Mouse (Mus musculus): ENCODE results near the gene Rnf220. TPM values are rescaled to one million over a fixed set of nuclear protein-coding genes. Genes with fewer than 3 reads are reported as not detected.
"Not testable (repeated sequence)": the region's sequence is repeated elsewhere in the genome, so short reads cannot be mapped to it uniquely, and the experiment has no call there.

Gene Rnf220
- polyA plus RNA-seq, 1 experiment, result 95.4 TPM

DNA sequence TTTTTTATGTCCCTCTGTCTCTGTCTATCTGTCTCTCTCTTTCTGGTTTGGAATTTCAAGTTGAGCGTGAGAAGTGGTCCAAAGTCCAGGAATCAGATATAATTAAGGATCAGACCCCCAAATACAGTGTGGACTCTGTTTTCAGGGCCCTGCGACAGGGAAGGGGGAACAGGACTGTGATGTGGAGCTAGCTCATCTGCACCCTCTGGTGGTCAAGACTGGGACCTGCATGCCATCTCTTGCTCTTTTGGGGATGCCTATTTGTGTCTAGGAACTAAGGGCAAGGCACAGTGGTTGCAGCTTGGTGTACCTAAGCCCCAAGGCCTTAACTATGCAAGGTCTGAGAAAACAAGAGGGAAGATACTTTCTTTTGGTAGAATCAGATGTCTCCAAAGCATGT is 229.6 kb downstream of the Rnf220 start:
- Histone ChIP-seq H3K27ac (ENCODE audit: insufficient read depth, low read length) (no peak overlapping the region), H3K4me3 (ENCODE audit: extremely low read depth, insufficient read depth, insufficient read length) (no peak overlapping the region), H3K27me3 (ENCODE audit: control insufficient read depth, insufficient read depth, low read length) (no peaks in the 10 kb centered on the region), H3K36me3 (ENCODE audit: control insufficient read depth, insufficient read depth, low read length) (peaks cover 9% of the 10 kb centered on the region), H3K4me1 (ENCODE audit: control insufficient read depth, insufficient read depth, insufficient read length) (no peaks in the 10 kb centered on the region)
- peak; percentile 40 to 69 for DNase-seq (ENCODE audit: low read depth in 1 of 2, low spot score in 2 of 2)
- TF ChIP-seq POLR2A (IDR thresholded peaks at IDR 0.05; ENCODE audit: low read depth, low read length), result no peak
- peak; percentile 84; the same call in 1 of the 2 replicates for TF ChIP-seq CTCF (IDR thresholded peaks at IDR 0.05; ENCODE audit: extremely low read depth, insufficient read depth, insufficient read length, insufficient replicate concordance)
- WGBS, result 12% methylated on average over 2 of the region's 2 CpGs

- no peak for DNase-seq (ENCODE audit: low read depth in 1 of 2, low spot score in 2 of 2)
- Histone ChIP-seq H3K4me1 (ENCODE audit: control insufficient read depth, insufficient read depth, insufficient read length) (no peaks in the 10 kb centered on the region), H3K4me3 (ENCODE audit: extremely low read depth, insufficient read depth, insufficient read length) (no peak overlapping the region), H3K36me3 (ENCODE audit: control insufficient read depth, insufficient read depth, low read length) (no peaks in the 10 kb centered on the region), H3K27me3 (ENCODE audit: control insufficient read depth, insufficient read depth, low read length) (no peaks in the 10 kb centered on the region), H3K27ac (ENCODE audit: insufficient read depth, low read length) (no peak overlapping the region)
- 65% methylated on average over 8 of the region's 8 CpGs for WGBS
- TF ChIP-seq CTCF (IDR thresholded peaks at IDR 0.05; ENCODE audit: extremely low read depth, insufficient read depth, insufficient read length, insufficient replicate concordance) (no peak), POLR2A (IDR thresholded peaks at IDR 0.05; ENCODE audit: low read depth, low read length) (no peak)
These were observed 233.9 kb downstream of the Rnf220 start for GRCm38 (mm10) chr4:117262987-117263386.

DNA sequence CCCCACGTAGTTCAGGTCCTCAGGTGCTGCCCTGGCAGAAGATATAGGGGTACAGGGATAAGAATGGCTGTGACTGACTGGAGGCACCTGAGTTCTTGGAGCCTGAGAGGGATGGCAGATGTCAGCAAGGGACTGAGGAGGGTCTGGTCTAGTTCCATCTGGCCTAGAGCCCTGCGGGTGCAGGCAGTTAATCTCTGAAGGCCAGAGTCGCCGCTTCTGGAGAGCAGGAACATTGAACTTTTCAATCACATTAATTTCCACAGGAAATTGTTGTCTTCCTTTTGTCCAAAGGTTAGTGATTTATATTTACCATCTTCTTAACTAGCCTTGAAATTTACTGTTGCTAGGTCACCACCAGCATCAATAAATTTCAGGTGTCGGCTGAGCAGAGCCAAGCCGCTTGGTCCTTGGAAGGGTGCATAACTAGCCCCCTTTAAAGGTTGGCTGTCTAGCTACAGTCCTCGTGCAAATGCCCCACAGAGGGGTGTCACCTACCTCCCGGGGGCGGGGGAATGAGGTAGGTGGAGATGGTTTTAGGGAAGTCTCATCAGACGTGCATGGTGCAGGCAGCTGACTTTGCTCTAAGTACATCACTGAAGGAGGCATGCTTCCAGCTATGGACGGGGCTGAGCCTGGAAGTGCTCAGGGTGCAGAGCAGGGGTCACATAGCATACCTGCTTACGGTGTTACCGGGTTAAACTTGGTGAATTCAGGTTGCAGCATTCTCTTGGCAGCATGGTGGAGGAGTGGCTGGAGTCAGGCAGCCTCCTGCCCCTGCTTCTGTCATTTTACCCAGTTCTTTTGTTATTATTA is 234.5 kb downstream of the Rnf220 start:
- no peak overlapping the region for H3K4me3 ChIP-seq (ENCODE audit: extremely low read depth, insufficient read depth, insufficient read length)
- no peak for TF ChIP-seq CTCF (IDR thresholded peaks at IDR 0.05; ENCODE audit: extremely low read depth, insufficient read depth, insufficient read length, insufficient replicate concordance)
- no peak for TF ChIP-seq POLR2A (IDR thresholded peaks at IDR 0.05; ENCODE audit: low read depth, low read length)
- no peak overlapping the region for H3K27ac ChIP-seq (ENCODE audit: insufficient read depth, low read length)
- H3K36me3 ChIP-seq (ENCODE audit: control insufficient read depth, insufficient read depth, low read length), result no peaks in the 10 kb centered on the region
- H3K27me3 ChIP-seq (ENCODE audit: control insufficient read depth, insufficient read depth, low read length), result no peaks in the 10 kb centered on the region
- no peaks in the 10 kb centered on the region for H3K4me1 ChIP-seq (ENCODE audit: control insufficient read depth, insufficient read depth, insufficient read length)
- DNase-seq (ENCODE audit: low read depth in 1 of 2, low spot score in 2 of 2), result no peak
- WGBS, result 72% methylated on average over 13 of the region's 13 CpGs

- Histone ChIP-seq H3K4me1 (ENCODE audit: control insufficient read depth, insufficient read depth, insufficient read length) (no peaks in the 10 kb centered on the region), H3K27me3 (ENCODE audit: control insufficient read depth, insufficient read depth, low read length) (no peaks in the 10 kb centered on the region), H3K27ac (ENCODE audit: insufficient read depth, low read length) (no peak overlapping the region), H3K4me3 (ENCODE audit: extremely low read depth, insufficient read depth, insufficient read length) (no peak overlapping the region), H3K36me3 (ENCODE audit: control insufficient read depth, insufficient read depth, low read length) (no peaks in the 10 kb centered on the region)
- 87% methylated on average over 2 of the region's 2 CpGs for WGBS
- TF ChIP-seq POLR2A (IDR thresholded peaks at IDR 0.05; ENCODE audit: low read depth, low read length) (no peak), CTCF (IDR thresholded peaks at IDR 0.05; ENCODE audit: extremely low read depth, insufficient read depth, insufficient read length, insufficient replicate concordance) (no peak)
- no peak for DNase-seq (ENCODE audit: low read depth in 1 of 2, low spot score in 2 of 2)
These were observed 235.6 kb downstream of the Rnf220 start for GRCm38 (mm10) chr4:117261222-117261621.

- not testable (repeated sequence) for H3K27me3 ChIP-seq (ENCODE audit: control insufficient read depth, insufficient read depth, low read length); DNase-seq (ENCODE audit: low read depth in 1 of 2, low spot score in 2 of 2)
These were observed 236.9 kb downstream of the Rnf220 start for GRCm38 (mm10) chr4:117259909-117260308.

DNA sequence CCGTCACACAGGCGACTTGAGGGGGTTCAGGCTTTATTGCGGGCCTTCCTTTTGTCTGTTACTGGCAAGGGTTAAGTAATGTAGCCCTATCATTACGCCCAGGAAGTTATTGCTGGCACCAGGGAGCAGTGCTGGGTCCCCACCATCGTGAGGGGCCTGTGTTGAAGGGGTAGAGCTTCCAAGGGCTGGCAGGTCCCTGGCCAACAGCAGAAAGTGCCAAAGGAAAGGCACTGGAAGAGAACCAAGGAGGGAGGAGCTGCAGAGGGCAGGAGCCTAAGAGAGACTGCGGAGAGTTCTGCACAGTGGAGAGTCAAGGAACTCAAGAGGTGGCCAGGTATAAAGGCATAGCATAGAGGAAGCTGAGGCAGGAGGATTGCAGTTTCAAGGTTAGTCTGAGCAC is 242.2 kb downstream of the Rnf220 start:
- Histone ChIP-seq H3K36me3 (ENCODE audit: control insufficient read depth, insufficient read depth, low read length) (no peaks in the 10 kb centered on the region), H3K4me1 (ENCODE audit: control insufficient read depth, insufficient read depth, insufficient read length) (peaks cover 2% of the 10 kb centered on the region; the same call in 1 of the 2 replicates), H3K27me3 (ENCODE audit: control insufficient read depth, insufficient read depth, low read length) (no peaks in the 10 kb centered on the region), H3K4me3 (ENCODE audit: extremely low read depth, insufficient read depth, insufficient read length) (no peak overlapping the region), H3K27ac (ENCODE audit: insufficient read depth, low read length) (no peak overlapping the region)
- DNase-seq (ENCODE audit: low read depth in 1 of 2, low spot score in 2 of 2), result no peak
- TF ChIP-seq CTCF (IDR thresholded peaks at IDR 0.05; ENCODE audit: extremely low read depth, insufficient read depth, insufficient read length, insufficient replicate concordance) (no peak), POLR2A (IDR thresholded peaks at IDR 0.05; ENCODE audit: low read depth, low read length) (no peak)
- WGBS, result 30% methylated on average over 6 of the region's 6 CpGs

More at GRCm38 (mm10) chr4:117259909-117260308, 236.9 kb downstream of the Rnf220 start:
- not testable (repeated sequence) for H3K36me3 ChIP-seq (ENCODE audit: control insufficient read depth, insufficient read depth, low read length); H3K4me1 ChIP-seq (ENCODE audit: control insufficient read depth, insufficient read depth, insufficient read length); H3K4me3 ChIP-seq (ENCODE audit: extremely low read depth, insufficient read depth, insufficient read length); H3K27ac ChIP-seq (ENCODE audit: insufficient read depth, low read length)
- 86% methylated on average over 6 of the region's 6 CpGs for WGBS

DNA sequence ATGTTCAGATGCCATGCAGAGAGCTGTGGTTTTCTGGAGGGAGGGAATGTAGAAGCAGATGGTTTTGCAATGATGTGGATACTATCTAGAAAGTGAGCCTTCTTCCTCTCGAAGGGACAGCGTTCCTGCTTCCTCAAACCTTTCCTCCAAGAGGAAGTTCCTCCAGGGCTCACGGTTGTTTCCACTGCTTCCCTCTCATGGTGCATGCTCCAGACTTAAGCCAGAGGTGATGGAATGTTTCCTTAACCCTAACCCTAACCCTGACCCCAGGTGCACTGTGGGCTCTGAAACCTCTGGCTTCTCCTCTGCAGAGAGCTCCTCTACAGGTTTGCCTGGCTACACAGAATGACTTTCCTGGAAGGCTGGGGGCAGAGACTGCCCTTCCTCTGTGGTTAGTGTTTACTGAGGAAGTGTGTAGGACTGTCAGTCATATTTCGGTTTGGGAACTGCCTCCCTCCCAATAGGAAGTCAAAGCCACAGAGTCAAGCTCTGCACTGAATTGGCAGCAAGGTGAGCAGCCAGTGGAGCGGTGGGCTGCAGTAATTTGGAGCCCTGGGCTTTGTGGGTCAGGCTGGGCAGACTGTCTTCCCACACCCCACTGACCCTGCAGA is 242.7 kb downstream of the Rnf220 start:
- Histone ChIP-seq H3K4me3 (ENCODE audit: extremely low read depth, insufficient read depth, insufficient read length) (no peak overlapping the region), H3K27me3 (ENCODE audit: control insufficient read depth, insufficient read depth, low read length) (no peaks in the 10 kb centered on the region), H3K4me1 (ENCODE audit: control insufficient read depth, insufficient read depth, insufficient read length) (peaks cover 2% of the 10 kb centered on the region; the same call in 1 of the 2 replicates), H3K36me3 (ENCODE audit: control insufficient read depth, insufficient read depth, low read length) (no peaks in the 10 kb centered on the region), H3K27ac (ENCODE audit: insufficient read depth, low read length) (no peak overlapping the region)
- DNase-seq (ENCODE audit: low read depth in 1 of 2, low spot score in 2 of 2), result no peak
- 10% methylated on average over 5 of the region's 5 CpGs for WGBS
- TF ChIP-seq CTCF (IDR thresholded peaks at IDR 0.05; ENCODE audit: extremely low read depth, insufficient read depth, insufficient read length, insufficient replicate concordance), result no peak
